Mouse (Mus musculus): Measurements from ENCODE around the gene Ykt6.

- TF ChIP-seq CTCF (IDR thresholded peaks at IDR 0.05) = no peak
- no peak for TF ChIP-seq EP300 (IDR thresholded peaks at IDR 0.05)
These were observed 12.5 kb upstream of the Ykt6 start for GRCm38 (mm10) chr11:5942966-5943365.
